Mouse (Mus musculus): ENCODE measurements around the gene Pygb. TPM values are rescaled to one million over a fixed set of nuclear protein-coding genes. Genes with fewer than 3 reads are reported as not detected.

The Pygb gene
- total and polyA plus RNA-seq, 2 experiments from 2014 or later = 124 to 281 TPM

GRCm38 (mm10) chr2:150837781-150838180, 51.2 kb downstream of the Pygb start:
- WGBS = 97% methylated on average over 3 of the region's 3 CpGs
- peaks cover 41% of the 10 kb centered on the region for H3K36me3 ChIP-seq (ENCODE audit: insufficient read depth, low read length)
- no peak overlapping the region for H3K9ac ChIP-seq (replicated peaks; ENCODE audit: low read length, poor library complexity, severe bottlenecking)
- no peaks in the 10 kb centered on the region for H3K27me3 ChIP-seq (ENCODE audit: insufficient read depth, low read length)
- no peak overlapping the region for H3K4me3 ChIP-seq (ENCODE audit: low read depth, low read length)
- no peak for TF ChIP-seq CTCF (IDR thresholded peaks at IDR 0.05)
- H3K9me3 ChIP-seq (ENCODE audit: low read length) = no peaks in the 10 kb centered on the region
- H3K4me2 ChIP-seq (ENCODE audit: low read depth, low read length, poor library complexity, severe bottlenecking) = no peak overlapping the region
- DNase-seq (ENCODE audit: low spot score) (no peak), ATAC-seq (ENCODE audit: low FRiP score) (no peak)
- H3K4me1 ChIP-seq (ENCODE audit: insufficient read depth, low read length) = no peaks in the 10 kb centered on the region
- H3K27ac ChIP-seq (ENCODE audit: low read depth, low read length) = no peak overlapping the region

- ATAC-seq (ENCODE audit: low FRiP score) = no peak
- H3K9ac ChIP-seq (replicated peaks; ENCODE audit: low read length, poor library complexity, severe bottlenecking) = no peak overlapping the region
- H3K27ac ChIP-seq (ENCODE audit: low read depth, low read length) = no peak overlapping the region
- no peaks in the 10 kb centered on the region for H3K4me1 ChIP-seq (ENCODE audit: insufficient read depth, low read length)
- 86% methylated on average over 12 of the region's 12 CpGs for WGBS
- H3K9me3 ChIP-seq (ENCODE audit: low read length) = no peaks in the 10 kb centered on the region
- no peak for TF ChIP-seq CTCF (IDR thresholded peaks at IDR 0.05)
- H3K36me3 ChIP-seq (ENCODE audit: insufficient read depth, low read length) = peaks cover 26% of the 10 kb centered on the region
- H3K27me3 ChIP-seq (ENCODE audit: insufficient read depth, low read length) = no peaks in the 10 kb centered on the region
- H3K4me3 ChIP-seq (ENCODE audit: low read depth, low read length) = no peak overlapping the region
- no peak overlapping the region for H3K4me2 ChIP-seq (ENCODE audit: low read depth, low read length, poor library complexity, severe bottlenecking)
- DNase-seq (ENCODE audit: low spot score) = no peak
Measured at GRCm38 (mm10) chr2:150839686-150840471, 53.3 kb downstream of the Pygb start.

GRCm38 (mm10) chr2:150841109-150841508, 54.6 kb downstream of the Pygb start:
- Histone ChIP-seq H3K27me3 (ENCODE audit: insufficient read depth, low read length) (no peaks in the 10 kb centered on the region), H3K9ac (replicated peaks; ENCODE audit: low read length, poor library complexity, severe bottlenecking) (no peak overlapping the region), H3K4me3 (ENCODE audit: low read depth, low read length) (no peak overlapping the region), H3K27ac (ENCODE audit: low read depth, low read length) (no peak overlapping the region), H3K4me2 (ENCODE audit: low read depth, low read length, poor library complexity, severe bottlenecking) (no peak overlapping the region), H3K9me3 (ENCODE audit: low read length) (no peaks in the 10 kb centered on the region), H3K36me3 (ENCODE audit: insufficient read depth, low read length) (peaks cover 22% of the 10 kb centered on the region), H3K4me1 (ENCODE audit: insufficient read depth, low read length) (no peaks in the 10 kb centered on the region)
- DNase-seq (ENCODE audit: low spot score) (no peak), ATAC-seq (ENCODE audit: low FRiP score) (no peak)
- no peak for TF ChIP-seq CTCF (IDR thresholded peaks at IDR 0.05)
- 66% methylated on average over 11 of the region's 11 CpGs for WGBS

DNA sequence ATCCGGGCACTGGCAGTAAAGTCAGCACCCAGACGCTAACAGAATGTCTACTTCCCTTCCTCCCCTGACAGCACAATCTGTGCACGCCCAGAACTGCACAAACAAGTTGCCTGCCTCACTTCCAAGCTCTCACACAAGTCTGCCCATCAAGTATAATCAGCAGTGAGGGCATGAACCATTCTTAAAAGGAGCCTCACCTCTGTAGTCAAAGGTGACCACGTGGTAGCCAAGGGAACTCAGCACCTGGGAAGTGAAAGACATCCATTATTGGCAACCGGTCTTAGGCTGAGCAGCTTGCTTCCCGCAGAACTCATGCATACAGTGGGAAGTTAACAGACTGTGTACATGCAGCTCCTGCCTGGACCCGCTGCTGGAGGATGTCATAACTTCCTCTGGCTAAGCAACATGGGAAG, 55.5 kb downstream of the Pygb start:
- no peak for TF ChIP-seq CTCF (IDR thresholded peaks at IDR 0.05)
- H3K9ac ChIP-seq (replicated peaks; ENCODE audit: low read length, poor library complexity, severe bottlenecking) = no peak overlapping the region
- no peaks in the 10 kb centered on the region for H3K4me1 ChIP-seq (ENCODE audit: insufficient read depth, low read length)
- 83% methylated on average over 7 of the region's 7 CpGs for WGBS
- ATAC-seq (ENCODE audit: low FRiP score) (0 out of 2 replicates have a peak, but pooled peaks have one; percentile 11), DNase-seq (ENCODE audit: low spot score) (no peak)
- no peak overlapping the region for H3K4me2 ChIP-seq (ENCODE audit: low read depth, low read length, poor library complexity, severe bottlenecking)
- no peak overlapping the region for H3K4me3 ChIP-seq (ENCODE audit: low read depth, low read length)
- H3K27ac ChIP-seq (ENCODE audit: low read depth, low read length) = no peak overlapping the region
- peaks cover 22% of the 10 kb centered on the region for H3K36me3 ChIP-seq (ENCODE audit: insufficient read depth, low read length)
- no peaks in the 10 kb centered on the region for H3K9me3 ChIP-seq (ENCODE audit: low read length)
- H3K27me3 ChIP-seq (ENCODE audit: insufficient read depth, low read length) = no peaks in the 10 kb centered on the region

GRCm38 (mm10) chr2:150844798-150845197, 58.3 kb downstream of the Pygb start:
- peak; percentile 46 for DNase-seq (ENCODE audit: low spot score)

GRCm38 (mm10) chr2:150847436-150847995, 61.0 kb downstream of the Pygb start:
- 0 out of 2 replicates have a peak, but pooled peaks have one; percentile 45 for ATAC-seq (ENCODE audit: low FRiP score)

More at GRCm38 (mm10) chr2:150844798-150845197, 58.3 kb downstream of the Pygb start:
- peak overlapping the region; percentile 1; the same call in 1 of the 2 replicates for H3K27ac ChIP-seq (ENCODE audit: low read depth, low read length)
- H3K27me3 ChIP-seq (ENCODE audit: insufficient read depth, low read length) = no peaks in the 10 kb centered on the region
- ATAC-seq (ENCODE audit: low FRiP score) = no peak
- H3K9me3 ChIP-seq (ENCODE audit: low read length) = no peaks in the 10 kb centered on the region
- H3K9ac ChIP-seq (replicated peaks; ENCODE audit: low read length, poor library complexity, severe bottlenecking) = no peak overlapping the region
- peaks cover 6% of the 10 kb centered on the region for H3K36me3 ChIP-seq (ENCODE audit: insufficient read depth, low read length)
- no peak overlapping the region for H3K4me3 ChIP-seq (ENCODE audit: low read depth, low read length)
- no peak overlapping the region for H3K4me2 ChIP-seq (ENCODE audit: low read depth, low read length, poor library complexity, severe bottlenecking)
- H3K4me1 ChIP-seq (ENCODE audit: insufficient read depth, low read length) = no peaks in the 10 kb centered on the region
- TF ChIP-seq CTCF (IDR thresholded peaks at IDR 0.05) = no peak
- WGBS = 88% methylated on average over 1 of the region's 1 CpGs

More at GRCm38 (mm10) chr2:150847436-150847995, 61.0 kb downstream of the Pygb start:
- DNase-seq (ENCODE audit: low spot score) = peak; percentile 62
- 64% methylated on average over 8 of the region's 8 CpGs for WGBS
- H3K4me1 ChIP-seq (ENCODE audit: insufficient read depth, low read length) = no peaks in the 10 kb centered on the region
- H3K4me2 ChIP-seq (ENCODE audit: low read depth, low read length, poor library complexity, severe bottlenecking) = no peak overlapping the region
- H3K4me3 ChIP-seq (ENCODE audit: low read depth, low read length) = no peak overlapping the region
- no peaks in the 10 kb centered on the region for H3K27me3 ChIP-seq (ENCODE audit: insufficient read depth, low read length)
- no peak for TF ChIP-seq CTCF (IDR thresholded peaks at IDR 0.05)
- peak overlapping the region; percentile 67 for H3K27ac ChIP-seq (ENCODE audit: low read depth, low read length)
- peaks cover 6% of the 10 kb centered on the region for H3K36me3 ChIP-seq (ENCODE audit: insufficient read depth, low read length)
- no peak overlapping the region for H3K9ac ChIP-seq (replicated peaks; ENCODE audit: low read length, poor library complexity, severe bottlenecking)
- H3K9me3 ChIP-seq (ENCODE audit: low read length) = no peaks in the 10 kb centered on the region

Data from midbrain, postnatal 0 days (tissue).